Mouse (Mus musculus): ENCODE measurements around the gene Tapbp. TPM values are rescaled to one million over a fixed set of nuclear protein-coding genes. Genes with fewer than 3 reads are reported as not detected.

Tapbp gene
- total RNA-seq, 1 experiment = 39.4 TPM

GRCm38 (mm10) chr17:33935422-33936055, 19.8 kb downstream of the Tapbp start:
- peaks cover 0 to 32% of the 10 kb centered on the region in 2 experiments; a peak in 1 of 4 replicates for H3K4me1 ChIP-seq (ENCODE audit: control insufficient read depth in 2 of 2, insufficient read depth in 2 of 2, low read length in 2 of 2, poor library complexity in 1 of 2)
- TF ChIP-seq ZC3H11A (IDR thresholded peaks at IDR 0.05; ENCODE audit: borderline replicate concordance, low read depth, low read length) (no peak), ZNF384 (IDR thresholded peaks at IDR 0.05; ENCODE audit: low read depth, low read length) (no peak), CHD2 (IDR thresholded peaks at IDR 0.05; ENCODE audit: low read depth, low read length) (no peak), MAFK (IDR thresholded peaks at IDR 0.05; ENCODE audit: insufficient read depth, low read depth, low read length) (no peak), HCFC1 (IDR thresholded peaks at IDR 0.05; ENCODE audit: borderline replicate concordance, insufficient read depth, low read length) (no peak)
- no peak overlapping the region for H3K27ac ChIP-seq (ENCODE audit: insufficient read depth, low read depth, low read length, poor library complexity, severe bottlenecking)
- no peaks in the 10 kb centered on the region for H3K9me3 ChIP-seq (ENCODE audit: control insufficient read depth, insufficient read depth, low read depth, low read length)
- DNase-seq (ENCODE audit: low read depth, low spot score) = no peak
- H3K9ac ChIP-seq (ENCODE audit: insufficient read depth, low read depth, low read length, poor library complexity, severe bottlenecking) = no peak overlapping the region
- in situ Hi-C loops (cut with MboI; ENCODE audit: low sequenced_read_pairs in 2 of 2, unreplicated experiment in 2 of 2) = no loop called here
- peaks cover 36% of the 10 kb centered on the region for H3K36me3 ChIP-seq (ENCODE audit: control insufficient read depth, insufficient read depth, low read length, poor library complexity, severe bottlenecking)
- no peak overlapping the region for H3K4me3 ChIP-seq (ENCODE audit: insufficient read depth in 1 of 2, low read depth in 1 of 2, low read length in 2 of 2, poor library complexity in 1 of 2, severe bottlenecking in 1 of 2)

- DNase-seq (ENCODE audit: low read depth, low spot score) = no peak
- TF ChIP-seq MAFK (IDR thresholded peaks at IDR 0.05; ENCODE audit: insufficient read depth, low read depth, low read length) = no peak
- TF ChIP-seq ZC3H11A (IDR thresholded peaks at IDR 0.05; ENCODE audit: borderline replicate concordance, low read depth, low read length) = no peak
- no peak for TF ChIP-seq HCFC1 (IDR thresholded peaks at IDR 0.05; ENCODE audit: borderline replicate concordance, insufficient read depth, low read length)
- TF ChIP-seq ZNF384 (IDR thresholded peaks at IDR 0.05; ENCODE audit: low read depth, low read length) = no peak
- TF ChIP-seq CHD2 (IDR thresholded peaks at IDR 0.05; ENCODE audit: low read depth, low read length) = no peak
- in situ Hi-C loops (cut with MboI; ENCODE audit: low sequenced_read_pairs in 2 of 2, unreplicated experiment in 2 of 2) = no loop called here
- Histone ChIP-seq H3K9ac (ENCODE audit: insufficient read depth, low read depth, low read length, poor library complexity, severe bottlenecking) (peak overlapping the region; percentile 7; the same call in 1 of the 2 replicates), H3K9me3 (ENCODE audit: control insufficient read depth, insufficient read depth, low read depth, low read length) (no peaks in the 10 kb centered on the region), H3K4me1 (ENCODE audit: control insufficient read depth in 2 of 2, insufficient read depth in 2 of 2, low read length in 2 of 2, poor library complexity in 1 of 2) (peaks cover 3 to 33% of the 10 kb centered on the region in 2 experiments; a peak in 2 of 4 replicates), H3K4me3 (ENCODE audit: insufficient read depth in 1 of 2, low read depth in 1 of 2, low read length in 2 of 2, poor library complexity in 1 of 2, severe bottlenecking in 1 of 2) (no peak overlapping the region), H3K36me3 (ENCODE audit: control insufficient read depth, insufficient read depth, low read length, poor library complexity, severe bottlenecking) (peaks cover 37% of the 10 kb centered on the region), H3K27ac (ENCODE audit: insufficient read depth, low read depth, low read length, poor library complexity, severe bottlenecking) (no peak overlapping the region)
Observed at GRCm38 (mm10) chr17:33936993-33937392, 21.3 kb downstream of the Tapbp start.

- DNase-seq (ENCODE audit: low read depth, low spot score) = no peak
- peaks cover 41% of the 10 kb centered on the region for H3K36me3 ChIP-seq (ENCODE audit: control insufficient read depth, insufficient read depth, low read length, poor library complexity, severe bottlenecking)
- no peaks in the 10 kb centered on the region for H3K9me3 ChIP-seq (ENCODE audit: control insufficient read depth, insufficient read depth, low read depth, low read length)
- peak overlapping the region; percentile 87 to 96; a peak in 3 of 4 replicates for H3K4me3 ChIP-seq (ENCODE audit: insufficient read depth in 1 of 2, low read depth in 1 of 2, low read length in 2 of 2, poor library complexity in 1 of 2, severe bottlenecking in 1 of 2)
- TF ChIP-seq MAFK (IDR thresholded peaks at IDR 0.05; ENCODE audit: insufficient read depth, low read depth, low read length) (no peak), ZNF384 (IDR thresholded peaks at IDR 0.05; ENCODE audit: low read depth, low read length) (no peak), CHD2 (IDR thresholded peaks at IDR 0.05; ENCODE audit: low read depth, low read length) (no peak)
- in situ Hi-C loops (cut with MboI; ENCODE audit: low sequenced_read_pairs in 2 of 2, unreplicated experiment in 2 of 2) = no loop called here
- H3K27ac ChIP-seq (ENCODE audit: insufficient read depth, low read depth, low read length, poor library complexity, severe bottlenecking) = no peak overlapping the region
- peaks cover 3 to 26% of the 10 kb centered on the region in 2 experiments; a peak in 2 of 4 replicates for H3K4me1 ChIP-seq (ENCODE audit: control insufficient read depth in 2 of 2, insufficient read depth in 2 of 2, low read length in 2 of 2, poor library complexity in 1 of 2)
- peak overlapping the region; percentile 93; the same call in 1 of the 2 replicates for H3K9ac ChIP-seq (ENCODE audit: insufficient read depth, low read depth, low read length, poor library complexity, severe bottlenecking)
Observed at GRCm38 (mm10) chr17:33938783-33939182, 23.1 kb downstream of the Tapbp start.

- H3K4me1 ChIP-seq (ENCODE audit: control insufficient read depth in 2 of 2, insufficient read depth in 2 of 2, low read length in 2 of 2, poor library complexity in 1 of 2) = peaks cover 3 to 14% of the 10 kb centered on the region in 2 experiments; a peak in 2 of 4 replicates
- H3K4me3 ChIP-seq (ENCODE audit: insufficient read depth in 1 of 2, low read depth in 1 of 2, low read length in 2 of 2, poor library complexity in 1 of 2, severe bottlenecking in 1 of 2) = peak within 1 kb of the TSS; percentile 87 to 96
- no peaks in the 10 kb centered on the region for H3K9me3 ChIP-seq (ENCODE audit: control insufficient read depth, insufficient read depth, low read depth, low read length)
- peaks cover 48% of the 10 kb centered on the region for H3K36me3 ChIP-seq (ENCODE audit: control insufficient read depth, insufficient read depth, low read length, poor library complexity, severe bottlenecking)
- H3K27ac ChIP-seq (ENCODE audit: insufficient read depth, low read depth, low read length, poor library complexity, severe bottlenecking) = 0 out of 2 replicates have a peak within 1 kb of the TSS, but pooled peaks have one; percentile 20
- TF ChIP-seq CHD2 (IDR thresholded peaks at IDR 0.05; ENCODE audit: low read depth, low read length) = peak; percentile 86
- no peak for TF ChIP-seq MAFK (IDR thresholded peaks at IDR 0.05; ENCODE audit: insufficient read depth, low read depth, low read length)
- TF ChIP-seq HCFC1 (IDR thresholded peaks at IDR 0.05; ENCODE audit: borderline replicate concordance, insufficient read depth, low read length) = peak; percentile 95
- DNase-seq (ENCODE audit: low read depth, low spot score) = peak; percentile 92
- H3K9ac ChIP-seq (ENCODE audit: insufficient read depth, low read depth, low read length, poor library complexity, severe bottlenecking) = peak within 1 kb of the TSS; percentile 93
- in situ Hi-C loops (cut with MboI; ENCODE audit: low sequenced_read_pairs in 2 of 2, unreplicated experiment in 2 of 2) = no loop called here
Observed at GRCm38 (mm10) chr17:33940206-33940805, 24.6 kb downstream of the Tapbp start, which contains the start of the genes Pfdn6 and Wdr46. Gene Pfdn6, minus strand, starts transcription at chr17:33940343. Gene Wdr46, plus strand, starts transcription at chr17:33940660.
